Mouse (Mus musculus): ENCODE measurements around the gene Pnma1. TPM values are rescaled to one million over a fixed set of nuclear protein-coding genes. Genes with fewer than 3 reads are reported as not detected.

The Pnma1 gene
- polyA plus RNA-seq, 1 experiment from 2014 or later, result 0.88 TPM

DNA sequence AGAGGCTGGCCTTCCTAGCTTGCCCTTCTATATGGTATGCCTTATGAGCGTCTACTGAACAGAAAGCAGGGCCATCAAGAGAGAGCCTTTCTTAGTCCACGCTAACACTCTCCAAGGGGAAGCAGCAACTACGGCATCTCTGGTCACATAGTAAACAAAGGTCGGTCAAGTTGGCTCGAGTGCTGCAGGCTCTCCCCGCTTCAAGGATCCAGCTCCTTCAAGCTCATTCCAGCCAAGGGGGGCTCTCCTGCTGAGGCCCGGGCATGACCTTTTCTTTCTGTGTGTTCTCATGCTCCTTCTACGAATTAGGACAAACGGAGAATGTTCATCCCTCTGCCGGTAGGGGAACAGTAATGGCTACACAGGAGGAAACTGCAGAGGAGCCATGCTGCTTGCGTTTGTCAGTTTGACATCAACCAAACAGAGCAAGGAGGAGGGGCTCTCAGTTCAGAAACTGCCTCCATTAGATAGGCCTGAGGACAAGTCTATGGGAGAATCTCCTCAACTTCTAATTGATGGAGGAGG, 15.4 kb upstream of the Pnma1 start:
- Histone ChIP-seq H3K27ac (replicated peaks; ENCODE audit: low read depth, low read length) (no peak overlapping the region), H3K27me3 (ENCODE audit: control insufficient read depth, insufficient read depth, low read length) (no peaks in the 10 kb centered on the region), H3K4me2 (ENCODE audit: low read depth, low read length) (no peak overlapping the region), H3K9ac (replicated peaks; ENCODE audit: low read length) (no peak overlapping the region), H3K36me3 (replicated peaks; ENCODE audit: control insufficient read depth, insufficient read depth, low read depth, low read length) (peaks cover 5% of the 10 kb centered on the region), H3K9me3 (replicated peaks; ENCODE audit: control insufficient read depth, low read length) (no peaks in the 10 kb centered on the region), H3K4me1 (ENCODE audit: control insufficient read depth, insufficient read depth, low read length) (no peaks in the 10 kb centered on the region), H3K4me3 (ENCODE audit: low read depth, low read length) (no peak overlapping the region)
- 87% methylated on average over 11 of the region's 11 CpGs for WGBS
- ATAC-seq (replicated peaks; ENCODE audit: insufficient number of reproducible peaks, low FRiP score, low TSS enrichment, low read depth), result no peak
- DNase-seq (ENCODE audit: low spot score), result no peak

DNA sequence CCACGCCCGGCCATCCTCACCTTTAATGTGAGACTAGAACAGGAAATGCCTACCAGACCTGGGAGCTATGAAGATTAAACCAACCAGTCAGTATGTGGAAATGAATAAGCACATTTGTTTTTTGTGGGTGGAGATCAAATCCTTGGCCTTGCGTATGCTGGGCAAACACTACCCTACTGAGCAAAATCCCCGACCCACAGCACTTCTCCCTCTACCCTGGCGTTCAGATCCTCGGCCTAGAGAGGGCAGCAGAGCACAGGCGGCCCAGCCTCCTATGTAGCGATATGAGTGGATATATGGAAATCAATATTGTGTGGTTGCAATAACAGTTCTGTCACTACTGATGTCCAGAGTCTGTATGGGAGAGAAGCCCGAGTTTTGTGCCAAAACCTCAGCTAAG, 14.8 kb upstream of the Pnma1 start:
- no peak for DNase-seq (ENCODE audit: low spot score)
- Histone ChIP-seq H3K4me1 (ENCODE audit: control insufficient read depth, insufficient read depth, low read length) (no peaks in the 10 kb centered on the region), H3K27ac (replicated peaks; ENCODE audit: low read depth, low read length) (no peak overlapping the region), H3K9me3 (replicated peaks; ENCODE audit: control insufficient read depth, low read length) (no peaks in the 10 kb centered on the region), H3K36me3 (replicated peaks; ENCODE audit: control insufficient read depth, insufficient read depth, low read depth, low read length) (peaks cover 5% of the 10 kb centered on the region), H3K4me2 (ENCODE audit: low read depth, low read length) (no peak overlapping the region), H3K4me3 (ENCODE audit: low read depth, low read length) (no peak overlapping the region), H3K9ac (replicated peaks; ENCODE audit: low read length) (no peak overlapping the region), H3K27me3 (ENCODE audit: control insufficient read depth, insufficient read depth, low read length) (no peaks in the 10 kb centered on the region)
- 89% methylated on average over 9 of the region's 9 CpGs for WGBS
- no peak for ATAC-seq (replicated peaks; ENCODE audit: insufficient number of reproducible peaks, low FRiP score, low TSS enrichment, low read depth)

DNA sequence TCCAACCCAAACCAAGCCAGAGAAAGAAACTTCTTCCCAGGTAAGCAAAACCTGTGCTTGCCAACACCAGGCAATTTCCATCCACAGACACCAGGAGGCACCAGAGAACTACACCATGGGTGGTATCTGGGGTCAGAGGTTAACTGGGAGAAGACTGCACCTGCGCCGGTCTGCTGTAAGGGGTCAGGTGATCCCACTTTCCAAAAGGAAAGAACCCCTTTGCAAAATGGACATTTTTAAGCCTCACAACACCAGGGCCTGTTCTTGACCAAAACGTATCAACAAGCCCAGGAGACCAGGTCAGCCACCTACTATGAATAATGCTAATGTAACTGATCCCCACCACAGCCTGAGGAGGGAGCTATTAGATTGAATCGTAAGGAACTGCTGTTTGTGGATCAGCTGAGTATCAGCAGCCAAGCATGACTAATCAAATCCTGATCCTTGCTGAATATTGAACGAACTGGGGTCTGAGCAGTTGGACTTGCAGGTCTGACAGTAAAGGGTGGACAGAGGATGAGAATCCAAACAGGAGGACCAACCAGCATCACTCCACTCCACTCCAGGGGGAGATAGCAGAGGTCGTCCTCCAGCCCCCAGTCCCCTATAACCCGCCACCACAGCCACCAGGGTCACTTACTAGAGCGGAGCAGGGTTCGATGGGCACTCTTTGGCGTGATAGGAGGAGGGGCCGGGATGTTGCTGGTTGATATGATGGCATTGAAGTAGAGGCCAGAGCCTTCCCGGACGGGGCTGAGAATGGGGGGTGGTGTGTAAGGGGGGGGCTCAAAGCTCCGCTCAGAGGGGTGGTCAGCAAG, 13.5 kb upstream of the Pnma1 start:
- DNase-seq (ENCODE audit: low spot score) (peak; percentile 62), ATAC-seq (replicated peaks; ENCODE audit: insufficient number of reproducible peaks, low FRiP score, low TSS enrichment, low read depth) (no peak)
- Histone ChIP-seq H3K27ac (replicated peaks; ENCODE audit: low read depth, low read length) (no peak overlapping the region), H3K27me3 (ENCODE audit: control insufficient read depth, insufficient read depth, low read length) (no peaks in the 10 kb centered on the region), H3K36me3 (replicated peaks; ENCODE audit: control insufficient read depth, insufficient read depth, low read depth, low read length) (peaks cover 5% of the 10 kb centered on the region), H3K4me1 (ENCODE audit: control insufficient read depth, insufficient read depth, low read length) (no peaks in the 10 kb centered on the region), H3K4me2 (ENCODE audit: low read depth, low read length) (no peak overlapping the region), H3K4me3 (ENCODE audit: low read depth, low read length) (no peak overlapping the region), H3K9ac (replicated peaks; ENCODE audit: low read length) (no peak overlapping the region), H3K9me3 (replicated peaks; ENCODE audit: control insufficient read depth, low read length) (no peaks in the 10 kb centered on the region)
- WGBS, result 76% methylated on average over 14 of the region's 14 CpGs

DNA sequence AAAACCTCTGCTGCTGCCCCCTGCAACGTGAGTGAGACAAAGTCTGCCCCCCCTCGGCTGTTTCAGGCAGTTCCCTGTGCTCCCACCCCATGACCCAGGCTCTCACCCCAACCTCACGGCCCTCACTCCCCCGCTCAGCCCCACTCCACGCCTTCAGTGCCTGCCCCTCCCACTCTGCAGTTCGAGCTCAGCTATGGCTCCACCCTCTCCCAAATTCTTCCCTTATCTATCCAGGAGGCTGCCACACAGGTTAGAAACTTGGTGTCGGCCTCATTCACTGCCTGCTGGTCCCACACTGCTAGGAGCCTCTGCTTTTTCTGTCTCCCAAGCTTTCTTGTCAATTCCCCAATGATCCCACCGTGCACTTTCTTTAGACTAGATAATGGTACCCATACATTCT, 12.8 kb upstream of the Pnma1 start:
- H3K4me3 ChIP-seq (ENCODE audit: low read depth, low read length), result no peak overlapping the region
- 77% methylated on average over 8 of the region's 8 CpGs for WGBS
- no peaks in the 10 kb centered on the region for H3K9me3 ChIP-seq (replicated peaks; ENCODE audit: control insufficient read depth, low read length)
- H3K4me2 ChIP-seq (ENCODE audit: low read depth, low read length), result no peak overlapping the region
- ATAC-seq (replicated peaks; ENCODE audit: insufficient number of reproducible peaks, low FRiP score, low TSS enrichment, low read depth) (no peak), DNase-seq (ENCODE audit: low spot score) (no peak)
- H3K27ac ChIP-seq (replicated peaks; ENCODE audit: low read depth, low read length), result no peak overlapping the region
- H3K9ac ChIP-seq (replicated peaks; ENCODE audit: low read length), result no peak overlapping the region
- H3K27me3 ChIP-seq (ENCODE audit: control insufficient read depth, insufficient read depth, low read length), result no peaks in the 10 kb centered on the region
- H3K36me3 ChIP-seq (replicated peaks; ENCODE audit: control insufficient read depth, insufficient read depth, low read depth, low read length), result peaks cover 5% of the 10 kb centered on the region
- no peaks in the 10 kb centered on the region for H3K4me1 ChIP-seq (ENCODE audit: control insufficient read depth, insufficient read depth, low read length)

DNA sequence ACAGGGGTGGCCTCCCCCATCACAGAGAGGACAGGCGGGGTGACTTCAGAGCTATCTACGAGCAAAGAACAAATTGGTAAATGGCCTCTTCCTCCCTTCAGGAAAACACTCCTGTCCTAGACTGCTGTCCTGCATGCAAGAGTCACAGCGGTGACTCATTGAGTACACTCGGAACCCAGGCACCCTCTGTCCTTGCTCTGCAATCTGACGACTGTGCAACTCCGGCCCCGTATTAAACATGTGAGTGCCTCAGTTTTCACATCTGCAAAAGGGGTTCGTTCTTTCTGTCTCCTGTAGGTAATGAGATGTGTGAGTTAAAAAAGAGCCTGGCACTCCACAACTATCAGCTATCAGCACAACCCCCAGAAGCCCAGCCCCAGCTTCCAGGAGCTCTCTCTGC, 12.2 kb upstream of the Pnma1 start:
- no peak overlapping the region for H3K4me2 ChIP-seq (ENCODE audit: low read depth, low read length)
- no peaks in the 10 kb centered on the region for H3K27me3 ChIP-seq (ENCODE audit: control insufficient read depth, insufficient read depth, low read length)
- no peak overlapping the region for H3K4me3 ChIP-seq (ENCODE audit: low read depth, low read length)
- no peaks in the 10 kb centered on the region for H3K9me3 ChIP-seq (replicated peaks; ENCODE audit: control insufficient read depth, low read length)
- WGBS, result 93% methylated on average over 8 of the region's 8 CpGs
- DNase-seq (ENCODE audit: low spot score) (no peak), ATAC-seq (replicated peaks; ENCODE audit: insufficient number of reproducible peaks, low FRiP score, low TSS enrichment, low read depth) (no peak)
- H3K9ac ChIP-seq (replicated peaks; ENCODE audit: low read length), result no peak overlapping the region
- H3K4me1 ChIP-seq (ENCODE audit: control insufficient read depth, insufficient read depth, low read length), result no peaks in the 10 kb centered on the region
- no peak overlapping the region for H3K27ac ChIP-seq (replicated peaks; ENCODE audit: low read depth, low read length)
- H3K36me3 ChIP-seq (replicated peaks; ENCODE audit: control insufficient read depth, insufficient read depth, low read depth, low read length), result peaks cover 5% of the 10 kb centered on the region

DNA sequence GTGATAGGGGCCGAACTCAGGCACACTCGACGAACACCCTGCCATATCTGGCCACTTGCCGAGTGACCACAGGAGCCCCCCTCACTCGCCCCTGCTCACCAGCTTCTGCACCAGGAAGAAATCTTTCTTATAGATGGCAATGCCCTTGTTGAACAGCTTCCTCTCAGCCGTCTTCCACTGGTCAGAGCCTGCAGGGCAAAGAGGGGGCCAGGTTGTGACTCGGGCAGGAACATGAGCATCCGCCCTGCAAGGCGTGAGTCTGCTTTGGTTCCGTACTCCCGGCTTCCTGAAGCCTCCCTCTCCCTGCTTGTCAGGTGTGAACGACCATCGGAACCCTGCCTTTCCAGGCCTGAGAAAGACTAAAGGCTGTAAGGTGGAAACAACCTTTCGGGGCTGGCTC, 9.9 kb upstream of the Pnma1 start:
- Histone ChIP-seq H3K27me3 (ENCODE audit: control insufficient read depth, insufficient read depth, low read length) (no peaks in the 10 kb centered on the region), H3K36me3 (replicated peaks; ENCODE audit: control insufficient read depth, insufficient read depth, low read depth, low read length) (peaks cover 5% of the 10 kb centered on the region), H3K4me3 (ENCODE audit: low read depth, low read length) (no peak overlapping the region), H3K27ac (replicated peaks; ENCODE audit: low read depth, low read length) (no peak overlapping the region), H3K4me1 (ENCODE audit: control insufficient read depth, insufficient read depth, low read length) (no peaks in the 10 kb centered on the region), H3K9me3 (replicated peaks; ENCODE audit: control insufficient read depth, low read length) (no peaks in the 10 kb centered on the region), H3K4me2 (ENCODE audit: low read depth, low read length) (no peak overlapping the region), H3K9ac (replicated peaks; ENCODE audit: low read length) (no peak overlapping the region)
- no peak for DNase-seq (ENCODE audit: low spot score)
- 92% methylated on average over 14 of the region's 14 CpGs for WGBS
- ATAC-seq (replicated peaks; ENCODE audit: insufficient number of reproducible peaks, low FRiP score, low TSS enrichment, low read depth), result no peak

DNA sequence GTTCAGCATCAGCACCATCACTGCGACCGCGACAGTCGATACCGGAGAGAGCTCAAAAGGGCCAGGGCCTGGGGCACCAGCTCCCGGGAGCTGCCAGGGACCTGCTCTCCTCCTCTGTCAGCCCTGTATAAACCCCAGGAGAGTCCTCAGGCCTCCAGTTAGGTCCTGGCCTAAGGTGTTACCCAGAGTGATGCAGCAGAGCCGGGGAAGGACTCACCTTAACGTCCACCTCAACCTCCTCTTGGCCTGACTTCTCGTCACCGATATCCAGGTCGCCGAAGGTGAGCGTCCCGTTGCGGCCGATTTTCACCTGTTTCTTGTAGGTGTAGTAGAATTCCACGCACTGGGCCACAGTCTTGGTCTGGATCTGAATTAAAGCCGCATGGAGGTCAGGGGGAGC, 7.9 kb upstream of the Pnma1 start:
- Histone ChIP-seq H3K27ac (replicated peaks; ENCODE audit: low read depth, low read length) (no peak overlapping the region), H3K27me3 (ENCODE audit: control insufficient read depth, insufficient read depth, low read length) (no peaks in the 10 kb centered on the region), H3K4me2 (ENCODE audit: low read depth, low read length) (no peak overlapping the region), H3K4me1 (ENCODE audit: control insufficient read depth, insufficient read depth, low read length) (no peaks in the 10 kb centered on the region), H3K4me3 (ENCODE audit: low read depth, low read length) (no peak overlapping the region), H3K9ac (replicated peaks; ENCODE audit: low read length) (no peak overlapping the region), H3K9me3 (replicated peaks; ENCODE audit: control insufficient read depth, low read length) (no peaks in the 10 kb centered on the region), H3K36me3 (replicated peaks; ENCODE audit: control insufficient read depth, insufficient read depth, low read depth, low read length) (peaks cover 8% of the 10 kb centered on the region)
- ATAC-seq (replicated peaks; ENCODE audit: insufficient number of reproducible peaks, low FRiP score, low TSS enrichment, low read depth) (no peak), DNase-seq (ENCODE audit: low spot score) (no peak)
- 94% methylated on average over 18 of the region's 18 CpGs for WGBS

DNA sequence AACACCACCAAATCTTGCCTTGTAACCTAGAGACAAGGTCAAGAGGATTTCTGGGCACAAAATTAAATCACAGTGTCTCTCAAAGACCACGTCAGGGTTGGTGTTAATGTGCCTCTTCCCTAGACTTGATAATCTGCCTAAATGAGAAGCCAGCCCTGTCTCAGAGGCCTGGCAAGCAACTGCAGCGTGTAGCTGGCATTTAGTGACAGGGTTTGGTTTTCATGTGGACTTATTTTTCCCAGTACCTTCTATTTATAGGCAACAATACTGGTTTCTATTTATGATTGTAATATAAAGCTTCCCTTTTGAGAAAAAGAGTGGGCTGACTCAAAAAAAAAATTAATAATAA, 7.2 kb upstream of the Pnma1 start:
- 86% methylated on average over 2 of the region's 2 CpGs for WGBS
- no peak overlapping the region for H3K4me2 ChIP-seq (ENCODE audit: low read depth, low read length)
- no peak overlapping the region for H3K27ac ChIP-seq (replicated peaks; ENCODE audit: low read depth, low read length)
- H3K36me3 ChIP-seq (replicated peaks; ENCODE audit: control insufficient read depth, insufficient read depth, low read depth, low read length), result peaks cover 8% of the 10 kb centered on the region
- ATAC-seq (replicated peaks; ENCODE audit: insufficient number of reproducible peaks, low FRiP score, low TSS enrichment, low read depth) (no peak), DNase-seq (ENCODE audit: low spot score) (no peak)
- H3K9ac ChIP-seq (replicated peaks; ENCODE audit: low read length), result no peak overlapping the region
- H3K27me3 ChIP-seq (ENCODE audit: control insufficient read depth, insufficient read depth, low read length), result no peaks in the 10 kb centered on the region
- H3K4me3 ChIP-seq (ENCODE audit: low read depth, low read length), result no peak overlapping the region
- H3K9me3 ChIP-seq (replicated peaks; ENCODE audit: control insufficient read depth, low read length), result no peaks in the 10 kb centered on the region
- H3K4me1 ChIP-seq (ENCODE audit: control insufficient read depth, insufficient read depth, low read length), result no peaks in the 10 kb centered on the region

Measured in embryonic facial prominence, embryonic 11.5 days (tissue).